Mouse (Mus musculus) stomach, postnatal 0 days (tissue): ENCODE results near the gene Hist1h2bj.

Experiments
- CTCF ChIP-seq: IDR thresholded peaks from 2 replicates; pipeline ENCODE4 v1.5.1; 2016; ENCODE audit warnings: antibody characterized with exemption, low read depth, mild to moderate bottlenecking, moderate library complexity
- EP300 ChIP-seq: optimal IDR thresholded peaks from 2 replicates; pipeline ENCODE3; 2016; ENCODE audit warnings: antibody characterized with exemption

DNA sequence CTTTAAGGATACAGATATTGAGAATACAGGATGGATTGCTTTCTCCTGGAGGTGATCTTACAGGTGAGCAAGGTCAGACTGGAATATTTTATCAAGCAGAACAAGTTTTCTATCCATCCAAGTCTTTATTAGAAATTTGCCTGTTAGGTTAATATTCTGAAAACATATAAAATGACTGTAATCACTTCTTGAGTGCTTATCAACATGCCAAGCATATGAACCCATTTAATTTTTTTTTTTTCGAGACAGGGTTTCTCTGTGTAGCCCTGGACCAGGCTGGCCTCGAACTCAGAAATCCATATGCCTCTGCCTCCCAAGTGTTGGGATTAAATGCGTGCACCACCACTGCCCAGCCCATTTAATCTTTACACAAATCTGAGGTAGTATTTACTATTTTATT lies 6.0 kb upstream of the Hist1h2bj start:
- TF ChIP-seq CTCF, result no peak
- no peak for TF ChIP-seq EP300
